Mouse (Mus musculus) midbrain, embryonic 11.5 days (tissue): Measurements from ENCODE around the gene Eef2k. TPM values are rescaled to one million over a fixed set of nuclear protein-coding genes. Genes with fewer than 3 reads are reported as not detected.

ENCODE experiments used
- ATAC-seq: fragments of 200-750 bp; cut with Nextera tagmentation; 2 replicates; pipeline ENCODE4 v1.8.0; 2017; ENCODE audit warnings: moderate TSS enrichment, moderate library complexity; ENCODE audit not compliant: low FRiP score
- DNase-seq: peaks from one replicate; pipeline ENCODE4 v3.0.0; 2015; ENCODE audit warnings: low spot score; ENCODE audit errors: missing footprints
- H3K27ac ChIP-seq: fragments of 300-500 bp; sonication (generic); 2 replicates; pipeline ENCODE4 v1.5.1; 2014; ENCODE audit warnings: low read depth, low read length
- H3K27me3 ChIP-seq: fragments of 300-500 bp; sonication (generic); 2 replicates; pipeline ENCODE4 v1.6.1; 2014; ENCODE audit warnings: mild to moderate bottlenecking, low read length, moderate library complexity, mixed read lengths; ENCODE audit not compliant: control insufficient read depth, insufficient read depth
- H3K36me3 ChIP-seq: fragments of 300-500 bp; sonication (generic); 2 replicates; pipeline ENCODE4 v1.6.1; 2014; ENCODE audit warnings: mild to moderate bottlenecking, low read length, moderate library complexity, mixed read lengths; ENCODE audit not compliant: control insufficient read depth, insufficient read depth
- H3K4me1 ChIP-seq: fragments of 300-500 bp; sonication (generic); 2 replicates; pipeline ENCODE4 v1.6.1; 2014; ENCODE audit warnings: low read length; ENCODE audit not compliant: control insufficient read depth, insufficient read depth
- H3K4me2 ChIP-seq: fragments of 300-500 bp; sonication (generic); 2 replicates; pipeline ENCODE4 v1.6.1; 2014; ENCODE audit warnings: mild to moderate bottlenecking, moderate library complexity
- H3K4me3 ChIP-seq: fragments of 300-500 bp; sonication (generic); 2 replicates; pipeline ENCODE4 v1.5.1; 2014; ENCODE audit warnings: low read depth, low read length
- H3K9ac ChIP-seq: fragments of 300-500 bp; sonication (generic); 2 replicates; pipeline ENCODE4 v1.6.1; 2014; ENCODE audit warnings: low read length
- H3K9me3 ChIP-seq: fragments of 300-500 bp; sonication (generic); 2 replicates; pipeline ENCODE4 v1.6.1; 2016; ENCODE audit warnings: low read length; ENCODE audit not compliant: control insufficient read depth
- WGBS: fragments of 180-500 bp; shearing (Covaris S2); extraction: QIAGEN DNeasy Blood & Tissue Kit; methylation state at CpG from one replicate; pipeline ENCODE4 v1.1.7; 2014; 5-methylcytosine and 5-hydroxymethylcytosine counted together
- polyA plus RNA-seq: library from polyadenylated mRNA; unstranded; fragments of >200 nt; fragmentation: Nextera tagmentation; extraction: Ambion mirVana; gene quantifications from 2 replicates; pipeline ENCODE4 v1.2.1, GENCODE M21; 2014

Eef2k gene
- polyA plus RNA-seq = 9.9 and 10.5 TPM in 2 replicates

DNA sequence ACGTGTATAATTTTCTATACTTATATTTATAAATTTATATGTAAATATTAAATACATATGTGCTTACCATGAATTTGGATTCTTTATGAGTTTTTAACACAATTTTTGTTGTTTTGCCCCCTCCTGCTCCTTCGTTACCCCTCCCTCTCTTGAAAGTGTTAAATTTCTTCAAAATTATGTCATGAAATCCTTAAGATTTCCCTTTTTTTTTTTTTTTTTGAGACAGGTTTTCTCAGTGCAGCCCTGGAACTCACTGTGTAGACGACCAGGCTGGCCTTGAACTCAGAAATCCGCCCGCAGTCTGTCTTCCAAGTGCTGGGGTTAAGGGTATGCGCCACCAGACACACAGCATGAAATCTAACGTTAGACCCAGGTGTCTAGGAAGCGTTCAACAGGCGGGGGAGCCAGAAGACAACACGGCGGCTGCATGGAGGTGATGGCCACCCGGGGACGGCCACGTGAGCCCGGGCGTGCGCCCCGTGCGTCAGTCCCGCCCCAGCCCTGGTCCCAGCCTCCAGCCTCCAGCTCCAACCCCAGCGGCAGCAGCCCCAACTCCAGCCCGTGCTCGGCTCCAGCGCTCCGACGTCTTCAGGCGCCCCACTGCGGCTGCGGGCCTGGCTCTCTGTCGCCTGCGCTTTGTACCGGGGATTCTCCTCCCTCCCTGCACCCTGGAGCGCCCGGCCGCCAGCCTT, at the start of gene Eef2k:
Gene Eef2k (plus strand): TSS at position 487 of the 692 bp plus-strand sequence.
- peak within 1 kb of the TSS; percentile 68 for H3K4me3 ChIP-seq
- DNase-seq = no peak
- 4% methylated on average over 35 of the region's 35 CpGs for WGBS
- ATAC-seq = peak; percentile 93
- no peaks in the 10 kb centered on the region for H3K36me3 ChIP-seq
- peak within 1 kb of the TSS; percentile 90 for H3K4me2 ChIP-seq
- H3K4me1 ChIP-seq = peaks cover 14% of the 10 kb centered on the region
- peak within 1 kb of the TSS; percentile 80 for H3K27ac ChIP-seq
- peak within 1 kb of the TSS; percentile 93 for H3K9ac ChIP-seq
- no peaks in the 10 kb centered on the region for H3K27me3 ChIP-seq
- H3K9me3 ChIP-seq = no peaks in the 10 kb centered on the region

DNA sequence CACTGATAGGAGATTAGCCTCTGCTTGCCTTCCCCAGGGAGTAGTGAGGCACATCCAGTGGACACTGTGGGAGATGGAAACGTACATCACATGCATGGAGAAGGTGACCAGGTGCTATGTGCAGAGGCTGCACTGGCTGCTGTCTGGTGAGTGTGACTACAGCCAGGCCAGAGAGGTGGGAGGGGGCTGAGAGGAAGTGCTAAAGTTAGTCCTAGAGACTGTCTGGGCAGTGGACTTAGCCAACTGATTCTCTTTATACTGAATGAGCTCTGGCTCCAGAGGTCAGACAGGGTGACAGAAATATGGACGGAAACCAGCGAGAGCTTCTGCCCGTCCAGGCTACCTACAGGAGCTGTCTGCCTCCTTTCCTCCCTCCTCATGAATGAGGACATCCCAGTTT, 47.1 kb upstream of the Eef2k start:
- no peak overlapping the region for H3K4me2 ChIP-seq
- no peak for ATAC-seq

DNA sequence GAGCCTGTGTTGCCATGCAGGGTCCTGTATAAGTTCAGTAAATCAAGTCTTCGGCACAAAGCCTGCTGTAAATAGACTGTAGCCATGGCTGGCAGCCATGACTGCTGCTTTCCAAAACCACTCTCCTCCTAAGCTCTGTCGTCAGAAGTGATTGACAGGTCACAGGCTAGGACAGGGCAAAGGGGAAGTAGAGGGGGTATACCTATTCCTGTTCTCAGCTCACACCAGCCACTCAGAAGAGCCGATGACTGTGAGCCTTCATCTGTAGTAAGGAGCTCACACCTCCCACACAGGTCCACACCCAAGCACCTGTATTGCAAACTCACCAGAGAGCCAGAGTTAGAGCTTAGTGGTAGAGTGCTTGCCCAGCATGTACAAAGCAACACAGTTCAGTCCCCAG, 46.3 kb upstream of the Eef2k start:
- Histone ChIP-seq H3K9me3 (no peaks in the 10 kb centered on the region), H3K27me3 (no peaks in the 10 kb centered on the region), H3K36me3 (no peaks in the 10 kb centered on the region), H3K4me1 (no peaks in the 10 kb centered on the region), H3K4me2 (no peak overlapping the region), H3K27ac (no peak overlapping the region), H3K9ac (no peak overlapping the region), H3K4me3 (no peak overlapping the region)
- no peak for DNase-seq
- no peak for ATAC-seq
- WGBS = 88% methylated on average over 3 of the region's 3 CpGs

More for the DNA sequence above, 47.1 kb upstream of the Eef2k start:
- no peak overlapping the region for H3K4me3 ChIP-seq
- DNase-seq = no peak
- 80% methylated on average over 4 of the region's 4 CpGs for WGBS
- no peaks in the 10 kb centered on the region for H3K27me3 ChIP-seq
- no peaks in the 10 kb centered on the region for H3K9me3 ChIP-seq
- H3K9ac ChIP-seq = no peak overlapping the region
- H3K27ac ChIP-seq = no peak overlapping the region
- no peaks in the 10 kb centered on the region for H3K36me3 ChIP-seq
- no peaks in the 10 kb centered on the region for H3K4me1 ChIP-seq

DNA sequence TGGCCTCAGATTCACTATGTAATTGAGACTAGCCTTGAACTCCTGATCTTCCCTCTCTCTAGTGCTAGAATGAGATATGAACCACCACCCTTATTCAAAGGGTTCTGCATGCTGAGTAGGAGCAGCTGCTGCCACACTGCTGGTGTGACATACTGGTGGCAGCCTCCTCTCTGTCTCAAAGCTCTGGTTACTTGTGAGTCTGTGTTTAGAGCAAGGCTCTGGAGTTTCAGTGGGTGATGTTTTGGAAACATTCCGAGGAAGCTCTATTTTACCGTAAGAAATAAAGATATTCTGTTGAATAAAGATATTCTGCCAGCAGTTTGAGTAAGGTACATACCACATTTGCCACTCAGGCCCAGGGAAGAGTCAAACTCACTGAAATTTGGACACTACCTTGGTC, 39.4 kb upstream of the Eef2k start:
- H3K9ac ChIP-seq = no peak overlapping the region
- no peak overlapping the region for H3K27ac ChIP-seq
- H3K36me3 ChIP-seq = no peaks in the 10 kb centered on the region
- 87% methylated on average over 2 of the region's 2 CpGs for WGBS
- H3K4me1 ChIP-seq = no peaks in the 10 kb centered on the region
- ATAC-seq (no peak), DNase-seq (no peak)
- H3K4me3 ChIP-seq = no peak overlapping the region
- no peaks in the 10 kb centered on the region for H3K27me3 ChIP-seq
- no peak overlapping the region for H3K4me2 ChIP-seq
- no peaks in the 10 kb centered on the region for H3K9me3 ChIP-seq

DNA sequence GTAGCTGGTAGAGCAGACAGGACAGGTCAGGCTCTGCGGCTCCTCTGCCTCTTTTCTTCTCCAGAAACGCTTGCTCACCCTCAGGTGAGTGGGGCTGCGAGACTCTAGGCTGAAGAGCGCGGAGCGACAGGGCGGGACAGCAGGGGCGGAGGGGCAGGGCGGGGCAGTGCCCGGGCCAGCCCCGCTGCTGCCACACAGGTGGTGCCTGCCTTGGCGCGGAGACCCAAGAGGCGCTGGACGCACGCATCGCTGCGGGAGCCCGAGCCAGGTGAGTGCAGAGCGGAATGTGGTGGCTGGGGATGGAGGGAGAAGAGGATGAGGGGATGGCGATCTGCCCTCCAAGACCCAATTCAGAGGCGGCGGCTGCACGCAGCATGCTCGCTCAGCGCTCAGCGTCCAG, 32.9 kb upstream of the Eef2k start:
- DNase-seq = no peak
- H3K9me3 ChIP-seq = no peaks in the 10 kb centered on the region
- 0 out of 2 replicates have a peak overlapping the region, but pooled peaks have one; percentile 27 for H3K9ac ChIP-seq
- H3K27ac ChIP-seq = no peak overlapping the region
- H3K36me3 ChIP-seq = no peaks in the 10 kb centered on the region
- no peaks in the 10 kb centered on the region; the same call in 1 of the 2 replicates for H3K27me3 ChIP-seq
- H3K4me1 ChIP-seq = no peaks in the 10 kb centered on the region; the same call in 1 of the 2 replicates
- H3K4me3 ChIP-seq = peak overlapping the region; percentile 19
- H3K4me2 ChIP-seq = peak overlapping the region; percentile 46
- 2% methylated on average over 27 of the region's 27 CpGs for WGBS
- no peak for ATAC-seq

DNA sequence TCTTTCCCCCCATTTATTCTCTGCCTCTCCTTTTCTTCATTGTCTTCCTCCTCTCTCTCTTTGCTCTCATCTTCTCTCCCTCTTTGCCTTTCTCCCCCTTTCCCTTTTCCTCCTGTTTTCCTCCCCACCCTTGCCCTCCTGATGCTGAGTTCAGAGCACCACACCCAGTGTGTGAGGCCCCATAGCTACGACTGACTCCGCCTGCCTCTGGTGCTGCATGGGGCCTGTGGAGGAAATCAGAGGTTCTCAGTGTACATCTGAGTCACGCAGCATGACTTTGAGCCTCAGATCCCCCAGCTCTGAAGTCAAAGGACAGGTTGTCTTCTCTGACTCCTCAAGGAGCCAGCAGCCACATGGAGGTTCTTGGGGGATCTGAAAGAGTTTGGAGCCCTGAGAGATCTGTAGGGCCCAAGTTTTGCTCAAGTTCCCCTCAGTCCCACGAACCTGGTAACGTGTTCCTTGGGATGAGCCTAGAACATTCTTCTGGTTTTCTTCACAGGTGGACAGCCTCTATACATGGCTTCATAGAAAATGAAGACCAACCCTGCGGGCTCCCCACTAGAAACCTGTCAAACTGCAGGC, 30.7 kb upstream of the Eef2k start, which contains the start of gene Gm5737:
Gene Gm5737 (plus strand): TSS at position 532 of the 582 bp plus-strand sequence.
- H3K4me3 ChIP-seq = no peak within 1 kb of the TSS
- 88% methylated on average over 6 of the region's 6 CpGs for WGBS
- H3K27ac ChIP-seq = no peak within 1 kb of the TSS
- no peak within 1 kb of the TSS for H3K4me2 ChIP-seq
- no peaks in the 10 kb centered on the region; the same call in 1 of the 2 replicates for H3K27me3 ChIP-seq
- DNase-seq = no peak
- H3K36me3 ChIP-seq = no peaks in the 10 kb centered on the region
- no peaks in the 10 kb centered on the region for H3K9me3 ChIP-seq
- ATAC-seq = no peak
- H3K9ac ChIP-seq = no peak within 1 kb of the TSS
- H3K4me1 ChIP-seq = no peaks in the 10 kb centered on the region; the same call in 1 of the 2 replicates

DNA sequence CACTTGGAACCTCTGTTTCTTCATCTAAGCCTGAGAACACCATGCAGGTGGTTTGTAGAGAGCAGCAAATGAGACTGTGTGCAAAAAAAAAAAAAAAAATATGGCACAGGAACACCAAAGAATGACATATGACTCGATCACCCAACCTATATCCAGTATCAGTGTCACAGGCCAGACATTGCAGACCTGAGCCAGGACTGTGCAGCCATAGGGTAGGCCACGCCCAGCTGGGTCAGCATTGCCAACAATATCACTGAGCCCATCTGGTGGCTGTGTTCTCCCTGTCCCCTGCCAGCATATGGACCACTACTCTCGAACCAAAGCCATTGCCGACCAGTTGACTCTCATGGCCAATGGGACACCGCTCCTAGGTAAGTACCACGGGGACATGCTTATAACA, 25.1 kb upstream of the Eef2k start:
- H3K4me1 ChIP-seq = no peaks in the 10 kb centered on the region
- WGBS = 86% methylated on average over 6 of the region's 6 CpGs
- H3K9me3 ChIP-seq = no peaks in the 10 kb centered on the region
- no peaks in the 10 kb centered on the region for H3K27me3 ChIP-seq
- H3K4me2 ChIP-seq = no peak overlapping the region
- H3K36me3 ChIP-seq = no peaks in the 10 kb centered on the region
- DNase-seq (no peak), ATAC-seq (no peak)
- H3K4me3 ChIP-seq = no peak overlapping the region
- no peak overlapping the region for H3K9ac ChIP-seq
- H3K27ac ChIP-seq = no peak overlapping the region

DNA sequence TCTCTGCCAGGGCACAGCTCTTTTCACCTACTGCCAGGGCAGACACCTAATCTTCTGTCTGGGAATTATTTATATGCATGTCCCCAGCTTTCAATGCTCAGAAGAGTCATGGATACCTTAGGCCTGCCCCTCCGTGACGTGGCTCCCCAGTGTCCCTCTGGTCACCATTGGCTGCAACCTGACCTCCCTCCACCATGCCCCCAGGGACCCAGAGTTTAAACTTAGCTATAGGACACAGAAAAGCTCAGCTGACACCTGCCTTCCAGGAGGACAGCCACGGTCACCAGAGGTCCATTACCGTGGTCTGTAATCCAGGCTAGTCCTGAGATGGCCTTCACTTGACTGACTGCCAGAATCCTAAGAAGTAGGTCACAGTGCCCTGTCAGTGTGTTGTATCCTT, 23.2 kb upstream of the Eef2k start:
- Histone ChIP-seq H3K36me3 (no peaks in the 10 kb centered on the region), H3K27ac (no peak overlapping the region), H3K4me1 (no peaks in the 10 kb centered on the region), H3K4me3 (no peak overlapping the region), H3K9me3 (no peaks in the 10 kb centered on the region), H3K27me3 (no peaks in the 10 kb centered on the region), H3K4me2 (no peak overlapping the region), H3K9ac (no peak overlapping the region)
- DNase-seq = no peak
- no peak for ATAC-seq
- 83% methylated on average over 4 of the region's 4 CpGs for WGBS

DNA sequence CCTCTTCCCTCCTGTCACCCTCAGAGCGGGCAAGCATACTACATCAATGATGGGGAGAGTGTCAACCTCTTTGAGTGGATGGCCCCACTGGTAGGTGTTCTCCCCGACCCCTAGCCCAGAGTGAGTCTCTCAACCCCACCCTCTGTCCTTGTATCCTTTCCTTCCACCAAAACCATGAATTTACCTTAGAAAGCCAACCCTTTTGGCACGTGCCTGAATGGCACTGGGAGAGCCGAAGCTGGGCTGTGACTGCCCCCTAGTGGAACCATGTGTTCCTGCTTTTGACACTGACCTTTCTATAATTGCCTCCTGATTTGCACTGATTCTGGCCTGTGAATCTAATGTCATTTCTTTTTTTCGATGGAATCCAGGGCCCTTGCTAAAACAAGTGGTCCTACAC, 19.4 kb upstream of the Eef2k start:
- no peaks in the 10 kb centered on the region for H3K36me3 ChIP-seq
- no peaks in the 10 kb centered on the region for H3K27me3 ChIP-seq
- no peaks in the 10 kb centered on the region for H3K4me1 ChIP-seq
- 25% methylated on average over 5 of the region's 5 CpGs for WGBS
- H3K4me3 ChIP-seq = no peak overlapping the region
- DNase-seq (peak; percentile 92), ATAC-seq (peak; percentile 56)
- H3K9me3 ChIP-seq = no peaks in the 10 kb centered on the region
- no peak overlapping the region for H3K27ac ChIP-seq
- no peak overlapping the region for H3K9ac ChIP-seq
- H3K4me2 ChIP-seq = no peak overlapping the region
